Mouse (Mus musculus) erythroblast, embryonic 14.5 days (primary cell): ENCODE measurements around the gene Rora.

ENCODE experiments used
- GATA1 ChIP-seq: IDR thresholded peaks from 2 replicates; pipeline ENCODE4 v1.6.1; 2012; ENCODE audit warnings: low read length, inconsistent platforms, mixed read lengths
- TAL1 ChIP-seq: IDR thresholded peaks from 3 replicates; pipeline ENCODE4 v1.6.1; 2012; ENCODE audit warnings: low read length, inconsistent platforms, mixed read lengths

GRCm38 (mm10) chr9:68656796-68657130 lies 3.2 kb downstream of the Rora start:
- TF ChIP-seq GATA1 = no peak
- no peak for TF ChIP-seq TAL1
